Mouse (Mus musculus) adrenal gland, adult 18-20 months (tissue): ENCODE data around the gene Nsl1. TPM values are rescaled to one million over a fixed set of nuclear protein-coding genes. Genes with fewer than 3 reads are reported as not detected.

Experiments
- DNase-seq, 2 experiments: peaks; one replicate each; pipeline ENCODE4 v3.0.0; 2021 to 2022; ENCODE audit warnings: low spot score in 2 of 2
- total RNA-seq, 2 experiments: library from RNA; stranded (reverse); gene quantifications; 1 replicate in 1 of 2; 2 replicates in 1 of 2; pipeline ENCODE4 v1.2.3; 2021

The Nsl1 gene
- total RNA-seq, 2 experiments from 2014 or later = 0.58 to 0.63 TPM

DNA sequence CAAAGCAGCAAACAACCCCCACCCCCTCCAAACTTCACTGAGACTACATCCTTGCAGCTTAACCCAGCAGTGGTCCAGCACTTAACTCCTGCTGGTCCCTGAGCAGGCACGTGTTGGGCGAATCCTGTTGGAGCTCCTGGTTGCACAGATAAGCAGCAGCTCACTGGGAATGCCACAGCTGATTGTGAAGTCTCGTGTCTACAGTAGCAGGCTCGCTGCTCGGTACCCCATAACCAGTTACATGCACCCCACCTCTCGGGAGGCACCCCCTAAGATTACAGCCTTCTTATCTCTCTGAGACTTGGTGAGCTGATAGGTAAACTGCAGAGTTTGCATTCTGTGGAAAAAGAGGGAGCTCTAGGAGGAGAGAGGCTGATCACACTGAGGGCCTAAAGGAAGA lies 26.5 kb downstream of the Nsl1 start:
- DNase-seq = no peak

GRCm38 (mm10) chr1:191092050-191092449 lies 29.2 kb downstream of the Nsl1 start:
- DNase-seq = no peak

DNA sequence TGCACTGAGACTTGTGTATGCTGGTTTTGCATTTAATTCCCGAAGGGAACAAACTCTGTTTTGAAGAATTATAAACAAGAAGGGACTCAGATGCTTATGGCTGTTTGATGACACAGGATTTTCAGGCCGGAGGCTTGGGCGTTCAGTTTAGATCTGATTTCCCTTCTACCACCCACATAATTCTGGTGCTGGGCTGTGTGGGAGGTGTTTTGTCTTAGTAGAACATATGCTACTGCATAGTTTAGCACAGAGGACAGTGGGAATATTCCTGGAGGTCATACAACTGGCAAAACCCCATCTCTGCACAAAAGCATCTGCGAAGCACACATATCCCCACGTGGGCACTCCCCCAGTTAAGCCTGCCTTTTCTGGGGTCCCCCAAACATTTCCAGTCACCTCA lies 30.8 kb downstream of the Nsl1 start:
- DNase-seq = no peak

DNA sequence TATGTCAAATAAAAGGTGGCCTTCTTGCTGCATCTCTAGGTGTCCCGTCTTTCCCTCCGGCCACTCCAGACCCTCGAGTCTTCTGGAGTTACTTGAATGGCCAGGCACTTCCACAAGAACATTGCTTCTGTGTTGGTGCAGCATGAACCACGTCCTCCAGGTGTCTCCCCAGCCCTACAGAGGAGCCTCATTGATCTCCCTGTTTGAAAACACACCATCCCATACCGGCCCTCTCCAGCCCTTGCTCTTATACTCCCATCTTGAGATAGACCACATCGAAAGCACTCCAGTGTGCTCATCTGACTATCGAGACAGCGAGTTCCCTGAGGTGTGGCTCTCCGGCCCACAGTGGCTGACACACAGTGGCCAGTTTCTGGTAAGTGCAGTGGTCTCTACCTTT lies 32.2 kb downstream of the Nsl1 start:
- DNase-seq = no peak

DNA sequence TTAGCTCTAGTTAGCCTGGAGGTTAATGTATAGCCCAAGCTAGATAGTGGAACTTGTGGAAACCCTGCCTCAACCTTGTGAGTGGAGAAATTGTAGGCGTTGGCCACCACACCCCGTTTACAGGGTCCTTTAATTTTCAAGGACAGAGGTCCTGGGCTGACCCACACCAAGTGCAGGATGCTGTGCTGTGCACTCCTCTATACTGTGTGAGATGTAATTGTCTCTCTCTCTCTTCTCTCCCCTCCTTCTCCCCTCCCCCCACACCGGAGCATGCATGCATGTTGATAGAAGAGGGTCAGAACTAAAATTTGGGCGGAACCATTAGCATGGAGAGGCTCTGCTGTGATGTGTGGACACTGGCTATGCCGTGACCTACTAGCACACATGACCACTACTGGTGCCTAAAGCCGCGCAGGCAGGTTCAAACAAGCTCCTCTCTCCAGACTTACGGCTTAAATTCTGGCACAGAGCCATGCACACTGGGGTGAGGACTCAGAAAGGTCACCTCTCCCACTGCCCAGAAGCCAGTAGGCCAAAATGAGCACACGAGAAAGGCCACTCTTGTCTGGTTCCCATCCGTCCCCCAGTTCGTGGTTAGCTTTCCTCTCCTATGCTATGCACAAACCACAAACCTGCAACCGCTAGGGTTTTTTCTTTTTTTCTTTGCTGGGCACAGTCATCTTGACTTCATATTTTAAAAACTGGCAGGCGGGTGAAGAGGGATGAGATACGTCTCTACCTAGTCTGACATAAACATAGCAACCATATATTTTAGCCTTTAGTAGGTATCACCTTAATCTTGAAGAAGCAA lies 34.3 kb downstream of the Nsl1 start:
- no peak for DNase-seq

- peak; percentile 34 to 72 for DNase-seq
These were observed 35.3 kb downstream of the Nsl1 start, which contains the start of gene Batf3 for GRCm38 (mm10) chr1:191097802-191098747. Gene Batf3, plus strand, starts transcription at chr1:191097847.

- DNase-seq = no peak
These were observed 36.3 kb downstream of the Nsl1 start for GRCm38 (mm10) chr1:191099114-191099513.

DNA sequence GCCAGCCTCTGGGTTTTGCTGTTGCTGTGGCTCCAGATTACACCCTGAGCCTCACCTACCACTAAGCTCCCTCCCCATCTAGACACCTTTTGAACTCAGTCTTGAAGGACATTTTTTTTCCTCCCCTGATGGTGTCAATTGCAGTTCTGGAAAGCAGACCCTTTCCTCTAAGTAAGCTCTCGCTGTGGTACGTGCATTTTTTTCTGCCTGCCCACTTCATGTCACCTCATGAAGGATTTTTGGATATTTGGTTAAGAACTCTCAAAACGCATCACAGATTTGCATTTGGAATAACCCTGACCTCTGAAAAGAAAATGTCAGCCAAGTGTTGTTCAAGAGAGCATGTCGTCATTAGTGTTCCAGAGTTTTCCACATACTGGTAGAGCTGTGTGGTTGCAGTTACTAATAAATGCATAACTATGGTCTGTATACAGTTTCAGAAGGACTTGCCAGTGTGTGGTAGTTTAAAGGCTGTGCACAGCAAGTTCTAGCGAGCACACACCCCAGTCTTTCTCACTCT lies 37.0 kb downstream of the Nsl1 start:
- no peak for DNase-seq

DNA sequence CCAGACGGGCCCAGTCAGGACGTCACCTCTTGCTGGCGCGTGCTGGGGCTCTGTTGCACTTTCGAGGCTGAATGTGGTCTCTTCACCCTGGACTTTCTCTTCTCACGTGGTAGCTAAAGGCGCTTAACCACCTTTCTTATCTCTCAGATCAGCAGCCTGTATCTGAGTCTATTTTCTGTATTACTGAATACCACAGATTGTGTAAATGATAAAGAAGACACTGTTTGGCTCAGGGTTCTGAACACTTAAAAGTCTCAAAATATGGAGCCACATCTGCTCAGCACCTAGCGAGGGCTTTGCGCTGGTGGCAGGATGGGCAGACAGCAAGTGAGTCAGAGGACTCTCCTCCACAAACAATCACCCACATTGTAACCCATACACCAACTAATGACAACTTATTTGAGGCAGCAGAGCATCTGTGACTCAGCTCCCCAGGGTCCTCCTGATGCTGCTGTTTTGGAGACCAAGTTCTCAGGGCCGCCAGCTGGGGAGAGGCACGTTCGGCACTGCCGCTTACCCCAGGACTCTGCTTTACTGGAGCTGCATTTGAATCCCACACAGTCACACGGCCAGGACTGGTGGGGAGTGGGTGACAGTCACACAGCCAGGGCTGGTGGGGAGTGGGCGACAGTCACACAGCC lies 40.0 kb downstream of the Nsl1 start:
- no peak for DNase-seq

- no peak for DNase-seq
These were observed 42.4 kb downstream of the Nsl1 start for GRCm38 (mm10) chr1:191105246-191105645.

GRCm38 (mm10) chr1:191107306-191107705 lies 44.5 kb downstream of the Nsl1 start:
- DNase-seq = no peak

GRCm38 (mm10) chr1:191109907-191110306 lies 47.1 kb downstream of the Nsl1 start:
- DNase-seq = no peak

DNA sequence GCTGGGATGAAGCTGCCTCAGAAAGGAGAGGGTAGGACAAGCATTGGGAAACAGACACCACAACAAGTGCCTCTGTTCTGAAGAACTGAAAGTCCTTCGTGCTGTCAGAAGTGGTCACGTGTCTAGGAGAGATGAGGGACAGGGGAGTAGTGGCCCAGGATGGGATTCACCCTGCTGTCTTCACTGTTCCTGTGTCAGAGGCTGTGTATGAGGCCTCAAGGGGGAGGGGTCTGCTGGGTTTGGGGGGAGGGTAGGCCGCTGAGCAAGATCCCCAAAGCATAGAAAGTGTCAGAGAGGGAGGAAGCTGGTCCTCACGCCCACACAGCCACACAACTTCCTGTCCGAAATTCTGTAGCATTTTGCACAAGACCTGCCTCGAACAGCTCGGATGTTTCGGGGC lies 48.3 kb downstream of the Nsl1 start:
- DNase-seq = no peak

DNA sequence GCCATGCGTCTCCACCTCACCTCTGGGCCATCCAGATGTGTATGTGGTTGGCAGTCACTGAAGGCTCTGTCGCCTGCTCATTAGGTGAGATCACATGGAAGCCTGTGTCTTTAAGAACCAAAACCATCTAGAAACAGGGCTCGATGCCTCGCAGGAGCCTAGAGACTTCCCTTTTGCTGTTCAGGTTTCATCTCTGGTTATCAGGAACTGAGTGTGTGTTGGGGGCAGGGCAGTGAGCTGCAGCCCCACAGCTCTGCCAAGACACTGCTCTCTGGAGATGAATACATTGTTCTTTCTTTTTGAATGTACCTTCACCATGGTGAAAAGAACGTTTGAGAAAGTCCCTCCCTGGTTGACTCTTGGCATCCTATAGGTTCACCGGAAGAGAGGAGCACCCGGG lies 52.1 kb downstream of the Nsl1 start:
- no peak for DNase-seq

DNA sequence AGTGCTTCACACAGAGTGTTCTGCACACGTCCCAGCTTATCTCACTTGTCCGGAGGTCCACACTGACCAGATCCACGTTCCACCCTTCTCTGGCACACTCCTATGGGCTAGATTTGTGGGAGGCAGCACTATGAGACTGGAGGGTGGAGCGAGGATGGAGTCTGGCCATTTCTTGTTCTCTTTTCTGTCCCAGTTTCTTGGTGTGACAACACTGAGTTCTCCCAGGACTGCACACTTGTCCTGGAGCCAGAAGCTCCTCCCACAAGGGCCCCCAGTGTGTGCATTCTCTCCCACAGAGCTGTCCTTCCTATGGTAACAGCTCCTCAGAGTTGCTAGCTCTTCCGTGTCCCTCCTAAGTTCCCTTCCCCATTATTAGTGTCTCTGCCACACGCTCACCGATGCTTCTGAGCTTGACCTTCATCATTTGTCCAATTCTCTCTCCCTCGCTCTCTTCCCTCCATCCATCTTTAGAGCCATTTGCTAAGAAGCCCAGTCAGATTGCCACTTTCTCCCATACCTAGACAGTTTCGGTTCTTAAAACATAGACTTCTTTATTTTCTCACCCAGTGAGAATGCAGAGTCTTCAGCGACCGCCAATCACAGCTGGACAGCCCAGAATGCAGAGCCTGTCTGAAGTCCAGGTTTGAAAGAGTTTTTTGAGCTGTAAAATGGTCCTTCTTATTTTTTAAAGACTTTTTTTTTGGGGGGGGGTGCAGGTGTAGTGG lies 52.9 kb downstream of the Nsl1 start:
- no peak for DNase-seq

GRCm38 (mm10) chr1:191122744-191123143 lies 59.9 kb downstream of the Nsl1 start:
- DNase-seq = no peak

DNA sequence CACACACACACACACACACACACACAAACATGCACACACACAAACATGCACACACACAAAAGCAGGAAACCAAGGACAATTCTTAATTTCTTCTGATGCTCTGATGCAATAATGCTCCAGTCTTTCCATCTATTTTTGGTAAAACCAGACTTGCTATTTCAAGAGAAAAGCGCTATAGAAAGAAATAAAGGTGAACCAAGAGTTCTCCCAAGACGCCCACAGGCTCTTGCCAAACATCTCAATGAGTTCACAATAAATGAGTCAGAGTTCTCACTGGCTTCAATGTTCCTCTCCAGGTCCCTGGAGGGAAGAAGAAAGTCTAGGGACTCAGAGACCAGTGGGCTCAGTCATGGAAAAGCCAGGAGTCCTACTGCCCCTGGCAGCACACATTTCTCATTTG lies 60.9 kb downstream of the Nsl1 start:
- DNase-seq = no peak

DNA sequence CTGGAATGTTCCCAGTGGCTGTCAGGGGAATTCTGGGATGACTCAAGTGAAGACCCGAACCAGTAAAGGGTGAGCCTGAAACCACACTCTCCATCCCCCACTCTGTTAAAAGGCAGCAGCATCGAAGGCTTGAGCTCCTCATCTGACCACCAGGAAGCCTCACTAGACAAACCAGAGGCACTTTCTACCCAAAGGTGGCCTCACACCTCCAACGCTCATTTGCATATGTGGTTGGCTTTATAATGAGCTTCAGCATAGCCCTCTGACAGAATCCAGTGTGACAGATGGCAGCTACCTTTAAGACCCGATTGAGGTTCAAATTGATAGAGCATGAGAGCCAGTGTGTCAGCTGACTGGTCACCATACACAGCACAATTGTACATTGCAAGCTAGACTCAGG lies 61.5 kb downstream of the Nsl1 start:
- no peak for DNase-seq

GRCm38 (mm10) chr1:191125811-191126638 lies 63.2 kb downstream of the Nsl1 start:
- peak; percentile 67 to 73 for DNase-seq

DNA sequence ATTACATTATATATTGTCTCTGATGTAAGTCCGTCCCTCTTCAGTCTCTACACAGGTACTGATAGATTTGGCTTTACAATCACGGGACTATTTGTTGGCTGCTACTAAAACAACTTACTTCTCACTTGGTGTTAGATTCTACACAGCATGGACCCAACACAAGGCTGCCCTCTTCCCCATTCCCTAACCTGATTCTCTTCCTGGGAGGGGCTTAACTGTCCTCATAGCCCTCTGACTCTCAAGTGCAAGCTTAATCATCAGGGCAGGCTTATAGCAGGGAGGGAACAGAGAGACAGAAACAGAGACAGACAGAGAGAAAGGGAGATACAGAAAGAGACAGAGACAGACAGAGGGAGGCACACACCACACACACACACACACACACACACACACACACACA lies 68.9 kb downstream of the Nsl1 start:
- DNase-seq = no peak
